ENCODE assay signal across 11 mouse cellular contexts in the genomic region with DNA sequence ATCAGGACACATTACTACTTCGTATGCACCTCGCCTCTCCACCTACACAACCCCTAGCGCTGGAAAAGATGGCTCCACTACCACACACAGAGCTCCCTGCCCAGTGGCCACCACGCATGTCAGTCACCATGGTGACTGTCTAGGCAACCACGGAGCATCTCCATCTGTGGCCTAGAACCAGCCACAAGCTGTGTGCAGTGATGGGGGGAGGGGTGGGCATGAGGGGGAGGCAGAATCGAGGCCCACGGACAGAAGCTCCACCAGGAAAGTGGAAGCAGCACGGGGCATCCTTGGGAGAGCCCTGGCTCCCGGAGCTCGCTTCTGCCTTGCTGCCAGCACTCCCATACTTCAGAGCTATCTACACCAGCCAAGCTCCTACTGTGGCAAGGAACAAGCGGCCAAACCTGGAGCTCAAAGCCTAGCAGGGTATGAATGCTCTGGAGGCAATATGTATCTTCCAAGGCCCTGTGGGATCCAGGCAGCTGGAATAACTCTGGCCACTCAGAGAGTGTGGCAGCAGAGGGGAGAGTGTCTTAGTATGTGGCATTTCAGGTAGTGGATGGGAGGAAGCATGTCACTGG. TPM values are rescaled to one million over a fixed set of nuclear protein-coding genes. Genes with fewer than 3 reads are reported as not detected.
A peak's percentile ranks its signal among the peaks of the same experiment; 100 is the strongest.
DNase-seq lines count a peak whose midpoint lies in the region; ATAC-seq and TF ChIP-seq lines count a peak whose summit lies in the region.
"Had no signal": no experiment of that assay in that cellular context is flagged by ENCODE, and none has a peak within 500 bp of the region (broad histone marks: within the 10 kb centered on the region; RNA-seq: fewer than 3 reads in every experiment).

No protein-coding gene starts in this region.

- H3K4me1 ChIP-seq in limb, embryonic 10.5 days: peaks cover 34% of the 10 kb centered on the region
- H3K4me1 ChIP-seq in intestine, postnatal 0 days (replicated peaks; ENCODE audit: control insufficient read depth, insufficient read depth, low read length): no peaks in the 10 kb centered on the region

- intact Hi-C loops in gastrocnemius, adult 2 months (cut with DNase I): no loop called here

- peaks cover 81% of the 10 kb centered on the region for H3K36me3 ChIP-seq in limb, embryonic 10.5 days
- no peaks in the 10 kb centered on the region for H3K36me3 ChIP-seq in intestine, postnatal 0 days (ENCODE audit: control insufficient read depth, insufficient read depth)

- no peak overlapping the region for H3K4me3 ChIP-seq in limb, embryonic 10.5 days
- no peak overlapping the region for H3K4me3 ChIP-seq in gastrocnemius, adult 2 months
- no peak overlapping the region for H3K4me3 ChIP-seq in intestine, postnatal 0 days (ENCODE audit: low read depth, low read length)

- no peak overlapping the region for H3K9ac ChIP-seq in intestine, postnatal 0 days (ENCODE audit: low read depth, low read length)

- H3K27ac ChIP-seq in limb, embryonic 10.5 days: no peak overlapping the region
- H3K27ac ChIP-seq in gastrocnemius, adult 2 months: no peak overlapping the region
- no peak overlapping the region for H3K27ac ChIP-seq in intestine, postnatal 0 days (ENCODE audit: low read depth, low read length)

- no peak for ATAC-seq in intestine, postnatal 0 days
- ATAC-seq: lung, postnatal 0 days; midbrain, embryonic 16.5 days; Patski had no signal

- H3K27me3 ChIP-seq in limb, embryonic 10.5 days (ENCODE audit: low read depth, poor library complexity, severe bottlenecking): no peaks in the 10 kb centered on the region
- H3K27me3 ChIP-seq in intestine, postnatal 0 days (replicated peaks; ENCODE audit: control insufficient read depth, insufficient read depth, low read length): no peaks in the 10 kb centered on the region
- H3K27me3 ChIP-seq: Patski had no signal

- TF ChIP-seq CTCF in gastrocnemius, adult 2 months (IDR thresholded peaks at IDR 0.05): no peak
- TF ChIP-seq CTCF in intestine, postnatal 0 days (IDR thresholded peaks at IDR 0.05; ENCODE audit: low read depth): no peak

- peak; percentile 89 for DNase-seq in heart, adult 11 months
- DNase-seq in heart, adult 18-20 months: no peak
- DNase-seq in cerebellum, adult 11 months: peak; percentile 58
- peak; percentile 69 to 77 for DNase-seq in frontal cortex, postnatal 36 days (ENCODE audit: low spot score in 2 of 2)
- peak; percentile 25 for DNase-seq in limb, embryonic 10.5 days (ENCODE audit: low spot score)
- DNase-seq in gastrocnemius, adult 2 months: no peak
- DNase-seq in thymus, postnatal 10 days (ENCODE audit: low spot score in 2 of 2): no peak

- 91% methylated on average over 11 of the region's 11 CpGs for WGBS in limb, embryonic 10.5 days
- 85% methylated on average over 11 of the region's 11 CpGs for WGBS in intestine, postnatal 0 days

- no peaks in the 10 kb centered on the region for H3K9me3 ChIP-seq in limb, embryonic 10.5 days (replicated peaks)
- no peaks in the 10 kb centered on the region for H3K9me3 ChIP-seq in intestine, postnatal 0 days (ENCODE audit: control insufficient read depth)

- no peak overlapping the region for H3K4me2 ChIP-seq in intestine, postnatal 0 days (replicated peaks; ENCODE audit: low read depth)

RNA-seq across cellular contexts. Expression of a gene that starts 47.1 kb away (rescaled TPM):
- total RNA-seq in heart, adult 18-20 months (2021): 10 to 100 TPM; 32.4 to 33.2 TPM
- polyA plus RNA-seq in limb, embryonic 10.5 days (2016; fragmentation: Nextera tagmentation; extraction: Ambion mirVana): 22.8 and 31.1 TPM in 2 replicates
- total RNA-seq in gastrocnemius, adult 2 months (2021): 10 to 100 TPM; 29.4 to 33.6 TPM
- 18.6 and 18.7 TPM in 2 replicates for polyA plus RNA-seq in intestine, postnatal 0 days (2015; fragmentation: Nextera tagmentation; extraction: Ambion mirVana)

RNA-seq across cellular contexts. Expression of a gene that starts 52.3 kb away (rescaled TPM):
- 10 to 100 TPM; 60.0 to 60.9 TPM for total RNA-seq in heart, adult 18-20 months (2021)
- polyA plus RNA-seq in limb, embryonic 10.5 days (2016; fragmentation: Nextera tagmentation; extraction: Ambion mirVana): 43.0 and 47.9 TPM in 2 replicates
- 10 to 100 TPM; 55.1 to 58.5 TPM for total RNA-seq in gastrocnemius, adult 2 months (2021)
- polyA plus RNA-seq in intestine, postnatal 0 days (2015; fragmentation: Nextera tagmentation; extraction: Ambion mirVana): 12.0 and 12.4 TPM in 2 replicates

RNA-seq across cellular contexts. Expression of a gene that starts 59.9 kb away (rescaled TPM):
- total RNA-seq in heart, adult 18-20 months (2021): under 1 TPM; 0.02 to 0.23 TPM
- 3.6 and 5.6 TPM in 2 replicates for polyA plus RNA-seq in limb, embryonic 10.5 days (2016; fragmentation: Nextera tagmentation; extraction: Ambion mirVana)
- total RNA-seq in gastrocnemius, adult 2 months (2021): under 1 TPM; 0.03 to 0.08 TPM
- 0.30 and 0.57 TPM in 2 replicates for polyA plus RNA-seq in intestine, postnatal 0 days (2015; fragmentation: Nextera tagmentation; extraction: Ambion mirVana)

Comparison
In these comparisons a context has a peak if more than half of its experiments do, and no peak if none do; other contexts are left out.
1. DNase-seq: peak in heart, adult 11 months (single experiment), cerebellum, adult 11 months (single experiment), frontal cortex, postnatal 36 days (2 of 2) and limb, embryonic 10.5 days (single experiment); none in heart, adult 18-20 months (0 of 2), gastrocnemius, adult 2 months (single experiment) and thymus, postnatal 10 days (0 of 2).